Mouse (Mus musculus) left cerebral cortex, adult 2 months (tissue): ENCODE results near the gene Gnaz. TPM values are rescaled to one million over a fixed set of nuclear protein-coding genes. Genes with fewer than 3 reads are reported as not detected.

Source experiments
- DNase-seq, 2 experiments: peaks; one replicate each; pipeline ENCODE4 v3.0.0; 2021 to 2022; ENCODE audit warnings: low spot score in 2 of 2, mixed read lengths in 1 of 2; ENCODE audit errors: extremely low spot score in 1 of 2
- H3K27ac ChIP-seq: fragments of 200-600 bp; 2 replicates; pipeline ENCODE4 v1.8.1; 2022
- H3K4me3 ChIP-seq: fragments of 200-600 bp; 2 replicates; pipeline ENCODE4 v1.8.1; 2022
- CTCF ChIP-seq: fragments of 200-600 bp; IDR thresholded peaks from 2 replicates; pipeline ENCODE4 v1.8.1; 2022; ENCODE audit warnings: antibody characterized with exemption, mild to moderate bottlenecking, moderate library complexity
- intact Hi-C: fragments of 180-260 bp; cut with DNase I; formaldehyde crosslinking; loops from one replicate; pipeline ENCODE4 v1.15.1; 2025
- total RNA-seq, 2 experiments: library from RNA; stranded (reverse); gene quantifications; 2 replicates each; pipeline ENCODE4 v1.2.3; 2021

Gene Gnaz
- total RNA-seq, 2 experiments from 2014 or later: 114 to 124 TPM

- TF ChIP-seq CTCF: no peak
- H3K4me3 ChIP-seq: no peak overlapping the region
- intact Hi-C loops: no loop called here
- DNase-seq: peak in 1 of 2 experiments; percentile 7
- H3K27ac ChIP-seq: no peak overlapping the region
Observed at GRCm38 (mm10) chr10:74932487-74932886, 34.5 kb upstream of the Gnaz start.

DNA sequence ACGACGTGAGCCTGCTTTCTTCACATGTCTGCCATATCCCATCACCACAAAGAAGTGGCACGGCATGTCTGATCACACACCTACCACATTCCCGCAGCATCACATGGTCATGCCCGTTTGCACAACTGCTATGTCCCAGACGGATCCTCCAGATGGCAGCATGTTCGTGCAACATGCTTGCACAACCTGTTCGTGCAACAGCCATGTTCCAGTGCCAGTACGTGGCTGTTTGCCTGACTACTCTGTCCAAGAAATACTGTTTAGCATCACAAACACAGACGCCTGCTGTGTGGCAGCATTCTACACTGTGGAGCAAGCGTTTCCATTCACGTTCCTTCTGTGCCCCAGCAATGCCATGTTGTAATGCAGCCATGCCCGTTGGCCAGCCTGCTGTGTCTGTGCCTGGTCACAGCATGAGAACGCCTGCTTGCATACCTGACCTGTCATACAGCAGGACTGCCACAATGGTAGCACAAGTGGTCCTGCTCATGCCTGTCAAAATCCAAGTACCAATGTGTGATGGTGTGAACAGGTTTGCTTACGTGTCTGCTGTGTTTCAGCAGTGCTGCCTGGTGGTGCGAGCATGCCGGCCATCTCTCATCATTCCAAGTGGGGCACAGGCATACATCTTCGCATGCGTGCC is 33.3 kb upstream of the Gnaz start:
- TF ChIP-seq CTCF: no peak; the same call in 1 of the 2 replicates
- Histone ChIP-seq H3K27ac (no peak overlapping the region), H3K4me3 (no peak overlapping the region)
- DNase-seq: peak in 1 of 2 experiments; percentile 8
- intact Hi-C loops: no loop called here

GRCm38 (mm10) chr10:74934521-74934920 is 32.5 kb upstream of the Gnaz start:
- TF ChIP-seq CTCF: no peak; the same call in 1 of the 2 replicates
- Histone ChIP-seq H3K27ac (no peak overlapping the region), H3K4me3 (no peak overlapping the region)
- peak in 1 of 2 experiments; percentile 8 for DNase-seq
- intact Hi-C loops: no loop called here

- TF ChIP-seq CTCF: peak; percentile 46
- Histone ChIP-seq H3K27ac (no peak overlapping the region), H3K4me3 (no peak overlapping the region)
- intact Hi-C loops: loop anchor here (5.0 kb wide), 1 partner anchor 217 kb away; no protein-coding TSS in a partner anchor
- peak in 1 of 2 experiments; percentile 37 for DNase-seq
Observed at GRCm38 (mm10) chr10:74935016-74935415, 32.0 kb upstream of the Gnaz start.

DNA sequence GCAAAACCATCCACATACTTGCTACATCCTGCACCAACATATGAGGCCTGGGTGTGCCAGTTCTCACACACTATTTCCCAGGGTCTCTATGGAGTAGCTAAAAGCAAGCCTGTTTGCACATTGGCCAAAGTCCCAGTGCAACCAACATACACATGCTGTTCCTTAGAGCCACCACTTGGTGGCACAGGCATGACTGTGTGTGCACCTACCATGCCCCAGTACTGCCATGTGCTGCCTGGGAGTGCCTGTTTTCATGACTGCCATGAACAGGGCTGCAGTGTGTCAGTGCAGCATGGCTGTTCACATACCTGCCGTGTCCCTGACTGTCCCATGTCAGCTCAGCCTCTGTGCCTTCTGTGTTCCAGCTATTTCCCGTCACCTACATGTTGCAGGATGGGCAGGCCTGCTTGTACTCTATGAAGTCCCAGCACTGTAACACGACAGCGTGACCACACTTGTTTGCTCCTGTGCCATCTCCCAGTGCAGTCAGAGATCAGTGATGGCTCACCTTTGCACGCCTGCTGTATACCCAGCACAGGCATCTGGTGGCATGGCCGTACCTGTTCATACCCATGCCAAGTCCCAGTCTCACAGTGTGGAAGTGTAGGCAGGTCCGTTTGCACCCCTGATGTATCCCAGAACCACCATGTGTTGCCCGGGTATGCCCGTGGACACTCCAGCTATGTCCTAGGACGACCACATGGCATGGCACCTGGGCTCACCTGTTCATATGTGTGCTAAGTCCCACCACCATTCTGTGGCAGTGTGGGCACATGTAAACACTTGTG is 29.8 kb upstream of the Gnaz start:
- DNase-seq: no peak
- TF ChIP-seq CTCF: peak; percentile 79

GRCm38 (mm10) chr10:74938410-74938809 is 28.6 kb upstream of the Gnaz start:
- Histone ChIP-seq H3K27ac (no peak overlapping the region), H3K4me3 (no peak overlapping the region)
- intact Hi-C loops: loop anchor here (5.0 kb wide), 1 partner anchor 214 kb away; no protein-coding TSS in a partner anchor
- no peak for DNase-seq
- peak; percentile 32 for TF ChIP-seq CTCF

More for the DNA sequence above, 29.8 kb upstream of the Gnaz start:
- no peak overlapping the region for H3K4me3 ChIP-seq
- H3K27ac ChIP-seq: no peak overlapping the region
- intact Hi-C loops: loop anchor here (1.0 to 5.0 kb wide), 2 partner anchors 84 to 215 kb away; no protein-coding TSS in a partner anchor

DNA sequence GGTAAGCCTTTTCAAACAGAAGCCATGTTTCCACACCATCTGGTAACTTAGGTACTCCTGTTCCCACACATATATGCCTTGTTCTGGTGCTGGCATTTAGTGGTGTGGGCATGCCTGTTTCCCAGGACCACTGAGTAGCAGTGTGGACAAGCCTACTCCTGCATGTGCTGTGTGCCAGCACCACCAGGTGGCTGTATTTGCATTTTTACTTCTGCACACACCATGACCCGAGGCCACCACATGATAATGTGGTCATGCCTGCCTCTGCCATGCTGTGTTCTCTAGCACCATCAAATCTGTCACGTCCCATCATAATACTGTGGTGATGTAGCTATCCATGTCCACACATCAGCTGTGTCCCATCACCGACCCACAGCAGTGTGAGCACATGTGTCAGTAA is 27.7 kb upstream of the Gnaz start:
- Histone ChIP-seq H3K4me3 (no peak overlapping the region), H3K27ac (no peak overlapping the region)
- intact Hi-C loops: loop anchor here (5.0 kb wide), 1 partner anchor 213 kb away; no protein-coding TSS in a partner anchor
- peak; percentile 35 for TF ChIP-seq CTCF
- DNase-seq: no peak

GRCm38 (mm10) chr10:74940795-74941194 is 26.2 kb upstream of the Gnaz start:
- no peak for DNase-seq
- no peak; the same call in 1 of the 2 replicates for TF ChIP-seq CTCF
- Histone ChIP-seq H3K27ac (no peak overlapping the region), H3K4me3 (no peak overlapping the region)
- intact Hi-C loops: no loop called here

DNA sequence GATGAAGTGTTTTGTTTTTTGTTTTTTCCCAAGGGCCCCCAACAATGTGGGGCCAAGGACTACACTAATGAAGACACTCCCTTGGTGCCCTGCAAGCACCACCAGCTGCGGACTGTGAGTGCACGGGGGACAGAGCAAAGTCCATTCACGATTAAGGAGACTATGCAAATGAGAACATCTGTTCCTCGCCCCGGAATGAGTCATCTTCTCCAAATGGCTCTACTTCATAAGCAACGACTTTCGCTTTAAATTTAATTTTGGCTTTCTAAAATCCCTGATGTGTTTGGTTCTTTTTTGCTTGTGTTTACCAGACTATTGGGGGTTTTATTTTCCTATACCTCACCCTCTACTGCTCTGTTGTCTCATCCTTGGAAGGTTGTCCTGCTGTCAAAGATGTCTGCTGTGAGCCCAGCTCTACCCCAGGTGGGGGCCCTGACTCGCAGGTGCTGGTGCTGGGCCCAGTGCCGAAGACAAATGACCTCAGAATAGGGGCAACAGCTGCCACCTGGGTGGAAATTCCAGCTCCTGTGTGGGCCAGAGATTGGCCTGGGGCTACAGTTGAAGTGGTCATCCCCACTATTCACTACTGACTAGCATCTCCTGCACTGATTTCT is 14.0 kb upstream of the Gnaz start:
- TF ChIP-seq CTCF: no peak
- peak in 1 of 2 experiments; percentile 51 for DNase-seq
- intact Hi-C loops: loop anchor here (1.0 to 2.0 kb wide), 3 partner anchors 14 to 54 kb away; partner anchors contain the start of gene Gnaz
- H3K27ac ChIP-seq: peak overlapping the region; percentile 80
- H3K4me3 ChIP-seq: no peak overlapping the region

- no peak for DNase-seq
- no peak for TF ChIP-seq CTCF
- intact Hi-C loops: no loop called here
- Histone ChIP-seq H3K4me3 (no peak overlapping the region), H3K27ac (no peak overlapping the region)
Observed at GRCm38 (mm10) chr10:74964380-74964779, 2.6 kb upstream of the Gnaz start.

- intact Hi-C loops: loop anchor here (2.0 to 5.0 kb wide), 2 partner anchors 15 to 40 kb away; no protein-coding TSS in a partner anchor
- H3K27ac ChIP-seq: peak overlapping the region; percentile 78
- peak in 1 of 2 experiments; percentile 33 for DNase-seq
- TF ChIP-seq CTCF: no peak
- H3K4me3 ChIP-seq: peak overlapping the region; percentile 73
Observed at GRCm38 (mm10) chr10:74967651-74968267, 782 bp downstream of the Gnaz start.
